In the genomic region with DNA sequence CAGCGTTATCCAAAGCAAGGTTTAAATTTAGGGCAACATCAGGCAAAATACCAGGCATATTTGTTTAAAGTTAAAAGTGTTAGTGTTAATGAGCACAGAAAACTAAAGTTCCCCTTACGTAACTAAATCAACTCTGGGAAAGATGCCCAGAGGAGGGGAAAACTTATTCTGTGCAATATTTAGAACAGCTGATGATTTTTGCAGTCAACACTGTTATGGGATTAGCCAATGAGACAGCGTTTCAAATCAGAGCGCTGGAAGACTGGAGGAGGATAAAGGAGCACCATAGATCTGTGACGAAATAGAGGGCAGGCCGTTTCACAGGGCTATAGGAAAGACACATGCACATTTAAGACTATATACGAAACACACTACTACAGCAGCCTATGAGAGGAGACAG, we compare ENCODE assay signal across 14 mouse cellular contexts. TPM values are rescaled to one million over a fixed set of nuclear protein-coding genes. Genes with fewer than 3 reads are reported as not detected.
A peak's percentile ranks its signal among the peaks of the same experiment; 100 is the strongest.
DNase-seq lines count a peak whose midpoint lies in the region; ATAC-seq and TF ChIP-seq lines count a peak whose summit lies in the region.
"Had no signal": no experiment of that assay in that cellular context is flagged by ENCODE, and none has a peak within 500 bp of the region (broad histone marks: within the 10 kb centered on the region; RNA-seq: fewer than 3 reads in every experiment).

No protein-coding gene starts in this region.

- H3K4me1 ChIP-seq in heart, embryonic 15.5 days (replicated peaks), result no peaks in the 10 kb centered on the region
- H3K4me1 ChIP-seq in heart, embryonic 10.5 days, result no peaks in the 10 kb centered on the region
- H3K4me1 ChIP-seq in liver, postnatal 0 days (ENCODE audit: insufficient read depth), result no peaks in the 10 kb centered on the region
- no peaks in the 10 kb centered on the region for H3K4me1 ChIP-seq in midbrain, embryonic 13.5 days (replicated peaks)
- H3K4me1 ChIP-seq: neural tube, embryonic 12.5 days had no signal

- ATAC-seq in heart, embryonic 15.5 days (replicated peaks; ENCODE audit: insufficient number of reproducible peaks, insufficient read depth, low FRiP score, low read depth), result peak; percentile 66; the same call in 1 of the 2 replicates
- peak; percentile 53 for ATAC-seq in liver, postnatal 0 days
- ATAC-seq in midbrain, embryonic 13.5 days, result no peak
- ATAC-seq: hindbrain, postnatal 0 days; midbrain, embryonic 16.5 days had no signal

- no peaks in the 10 kb centered on the region for H3K9me3 ChIP-seq in heart, embryonic 15.5 days (replicated peaks)
- H3K9me3 ChIP-seq in heart, embryonic 10.5 days, result no peaks in the 10 kb centered on the region
- H3K9me3 ChIP-seq in liver, postnatal 0 days (ENCODE audit: low read length), result no peaks in the 10 kb centered on the region
- no peaks in the 10 kb centered on the region for H3K9me3 ChIP-seq in midbrain, embryonic 13.5 days
- H3K9me3 ChIP-seq: neural tube, embryonic 12.5 days had no signal

- no peak overlapping the region for H3K9ac ChIP-seq in heart, embryonic 15.5 days
- no peak overlapping the region for H3K9ac ChIP-seq in liver, postnatal 0 days (replicated peaks)
- no peak overlapping the region for H3K9ac ChIP-seq in midbrain, embryonic 13.5 days (replicated peaks)
- H3K9ac ChIP-seq: neural tube, embryonic 12.5 days had no signal

- no peak for TF ChIP-seq EP300 in liver, postnatal 0 days (IDR thresholded peaks at IDR 0.05; ENCODE audit: low read depth)

- intact Hi-C loops in left cerebral cortex, postnatal 25 days (cut with DNase I), result loop anchor here (1.0 kb wide), 1 partner anchor 178 kb away; no protein-coding TSS in a partner anchor

- no peak overlapping the region for H3K4me3 ChIP-seq in heart, embryonic 15.5 days
- H3K4me3 ChIP-seq in heart, embryonic 10.5 days, result no peak overlapping the region
- H3K4me3 ChIP-seq in liver, postnatal 0 days (ENCODE audit: low read depth, low read length), result no peak overlapping the region
- H3K4me3 ChIP-seq in midbrain, embryonic 13.5 days (replicated peaks), result no peak overlapping the region
- H3K4me3 ChIP-seq: neural tube, embryonic 12.5 days had no signal

- 56% methylated on average over 7 of the region's 7 CpGs for WGBS in heart, embryonic 15.5 days
- WGBS in heart, embryonic 10.5 days, result 79% methylated on average over 7 of the region's 7 CpGs
- 66% methylated on average over 7 of the region's 7 CpGs for WGBS in liver, postnatal 0 days (ENCODE audit: insufficient replicate concordance)
- WGBS in midbrain, embryonic 13.5 days, result 78% methylated on average over 7 of the region's 7 CpGs

- TF ChIP-seq CTCF in liver, postnatal 0 days (IDR thresholded peaks at IDR 0.05; ENCODE audit: low read depth), result no peak

- H3K4me2 ChIP-seq in heart, embryonic 15.5 days, result no peak overlapping the region
- no peak overlapping the region for H3K4me2 ChIP-seq in liver, postnatal 0 days (ENCODE audit: low read depth, low read length)
- H3K4me2 ChIP-seq in midbrain, embryonic 13.5 days (replicated peaks), result no peak overlapping the region
- H3K4me2 ChIP-seq: neural tube, embryonic 12.5 days had no signal

- no peaks in the 10 kb centered on the region for H3K36me3 ChIP-seq in heart, embryonic 15.5 days
- no peaks in the 10 kb centered on the region for H3K36me3 ChIP-seq in heart, embryonic 10.5 days
- H3K36me3 ChIP-seq in liver, postnatal 0 days (replicated peaks; ENCODE audit: insufficient read depth, low read length), result no peaks in the 10 kb centered on the region
- H3K36me3 ChIP-seq in midbrain, embryonic 13.5 days, result no peaks in the 10 kb centered on the region
- H3K36me3 ChIP-seq: neural tube, embryonic 12.5 days had no signal

- no peak for DNase-seq in heart, embryonic 10.5 days (ENCODE audit: low spot score)
- no peak for DNase-seq in liver, postnatal 0 days
- DNase-seq in liver, result no peak
- peak; percentile 83 for DNase-seq in brain, adult 2 months (ENCODE audit: low read depth, low spot score)
- DNase-seq in left cerebral cortex, postnatal 25 days (ENCODE audit: low spot score in 2 of 2), result peak; percentile 25 to 89
- DNase-seq: cerebellum, adult 9-10 months; heart, postnatal 14 days had no signal

- H3K27ac ChIP-seq in heart, embryonic 15.5 days, result no peak overlapping the region
- H3K27ac ChIP-seq in heart, embryonic 10.5 days, result no peak overlapping the region
- no peak overlapping the region for H3K27ac ChIP-seq in liver, postnatal 0 days (ENCODE audit: low read depth)
- no peak overlapping the region for H3K27ac ChIP-seq in midbrain, embryonic 13.5 days
- H3K27ac ChIP-seq: hindbrain, postnatal 0 days; neural tube, embryonic 12.5 days had no signal

- H3K27me3 ChIP-seq in heart, embryonic 15.5 days, result no peaks in the 10 kb centered on the region
- H3K27me3 ChIP-seq in heart, embryonic 10.5 days (ENCODE audit: insufficient read depth, poor library complexity, severe bottlenecking), result no peaks in the 10 kb centered on the region
- no peaks in the 10 kb centered on the region for H3K27me3 ChIP-seq in liver, postnatal 0 days (ENCODE audit: insufficient read depth, low read length)
- H3K27me3 ChIP-seq in midbrain, embryonic 13.5 days, result no peaks in the 10 kb centered on the region
- H3K27me3 ChIP-seq: neural tube, embryonic 12.5 days had no signal

RNA-seq across cellular contexts. Expression of a gene that starts 19.2 kb away (rescaled TPM):
- 0.11 and 0.16 TPM in 2 replicates for polyA plus RNA-seq in heart, embryonic 15.5 days (2015; fragmentation: Nextera tagmentation; extraction: Ambion mirVana)
- 0.10 TPM in 1 of 2 replicates, not detected in the other for polyA plus RNA-seq in heart, embryonic 10.5 days (2016; fragmentation: Nextera tagmentation; extraction: Ambion mirVana)
- not detected in 2 replicates for polyA plus RNA-seq in liver, postnatal 0 days (2015; fragmentation: Nextera tagmentation; extraction: Ambion mirVana)
- 1 to 10 TPM; 5.4 to 6.7 TPM for total RNA-seq in left cerebral cortex, postnatal 25 days (2021)
- polyA plus RNA-seq in midbrain, embryonic 13.5 days (2015; fragmentation: Nextera tagmentation; extraction: Ambion mirVana), result 0.28 and 0.73 TPM in 2 replicates
- total RNA-seq: heart, postnatal 14 days had no signal
- polyA plus RNA-seq: kidney, embryonic 16.5 days; liver, embryonic 16.5 days; neural tube, embryonic 12.5 days had no signal

RNA-seq across cellular contexts. Expression of a gene that starts 52.1 kb away (rescaled TPM):
- polyA plus RNA-seq in heart, embryonic 15.5 days (2015; fragmentation: Nextera tagmentation; extraction: Ambion mirVana), result 3.8 and 4.3 TPM in 2 replicates
- polyA plus RNA-seq in heart, embryonic 10.5 days (2016; fragmentation: Nextera tagmentation; extraction: Ambion mirVana), result 4.5 and 5.4 TPM in 2 replicates
- 0.71 and 0.87 TPM in 2 replicates for polyA plus RNA-seq in liver, postnatal 0 days (2015; fragmentation: Nextera tagmentation; extraction: Ambion mirVana)
- total RNA-seq in left cerebral cortex, postnatal 25 days (2021), result 10 to 100 TPM; 16.9 to 17.2 TPM
- polyA plus RNA-seq in midbrain, embryonic 13.5 days (2015; fragmentation: Nextera tagmentation; extraction: Ambion mirVana), result 11.6 and 13.9 TPM in 2 replicates

Comparison
In these comparisons a context has a peak if more than half of its experiments do, and no peak if none do; other contexts are left out.
1. DNase-seq: peak in brain, adult 2 months (single experiment) and left cerebral cortex, postnatal 25 days (2 of 2); none in heart, embryonic 10.5 days (single experiment), liver, postnatal 0 days (single experiment) and liver (single experiment).